ENCODE assay signal across 24 mouse cellular contexts in genomic region chr5:33730516-33730915, GRCm38 (mm10). TPM values are rescaled to one million over a fixed set of nuclear protein-coding genes. Genes with fewer than 3 reads are reported as not detected.
DNase-seq lines count a peak whose midpoint lies in the region; ATAC-seq lines count a peak whose summit lies in the region.
"Had no signal": no experiment of that assay in that cellular context is flagged by ENCODE, and none has a peak within 500 bp of the region (broad histone marks: within the 10 kb centered on the region; RNA-seq: fewer than 3 reads in every experiment).

No protein-coding gene starts in this region.

- DNase-seq in midbrain, embryonic 11.5 days (ENCODE audit: low spot score, missing footprints) = peak; percentile 85
- peak; percentile 15 for DNase-seq in R1 (ENCODE audit: low read depth, low spot score)
- peak; percentile 58 for DNase-seq in lung, postnatal 10 days
- no peak for DNase-seq in cerebellum, adult 18-20 months
- DNase-seq: adrenal gland, postnatal 36 days; cerebellum, adult 11-12 months; cerebellum, postnatal 14 days; heart, adult 2 months; heart, postnatal 14 days; thymus, adult 18-20 months; thymus, postnatal 36 days had no signal

- H3K4me2 ChIP-seq in forebrain, embryonic 13.5 days = peak overlapping the region; percentile 84
- no peak overlapping the region for H3K4me2 ChIP-seq in forebrain, embryonic 15.5 days (replicated peaks)
- no peak overlapping the region for H3K4me2 ChIP-seq in midbrain, embryonic 11.5 days
- no peak overlapping the region for H3K4me2 ChIP-seq in midbrain, embryonic 16.5 days (ENCODE audit: low read length)
- H3K4me2 ChIP-seq: embryonic facial prominence, embryonic 12.5 days; heart, embryonic 13.5 days; stomach, embryonic 15.5 days had no signal

- 0 out of 2 replicates have a peak overlapping the region, but pooled peaks have one; percentile 4 for H3K4me3 ChIP-seq in forebrain, embryonic 13.5 days
- H3K4me3 ChIP-seq in forebrain, embryonic 15.5 days = no peak overlapping the region
- no peak overlapping the region for H3K4me3 ChIP-seq in midbrain, embryonic 11.5 days (ENCODE audit: low read depth, low read length)
- H3K4me3 ChIP-seq in midbrain, embryonic 16.5 days (ENCODE audit: low read depth, low read length) = no peak overlapping the region
- H3K4me3 ChIP-seq: embryonic facial prominence, embryonic 12.5 days; heart, adult 2 months; heart, embryonic 13.5 days; kidney, embryonic 15.5 days; stomach, embryonic 15.5 days had no signal

- no peaks in the 10 kb centered on the region for H3K9me3 ChIP-seq in forebrain, embryonic 13.5 days (replicated peaks)
- no peaks in the 10 kb centered on the region for H3K9me3 ChIP-seq in forebrain, embryonic 15.5 days
- H3K9me3 ChIP-seq in midbrain, embryonic 11.5 days (ENCODE audit: control insufficient read depth, low read length) = no peaks in the 10 kb centered on the region
- no peaks in the 10 kb centered on the region for H3K9me3 ChIP-seq in midbrain, embryonic 16.5 days (replicated peaks; ENCODE audit: control insufficient read depth, low read length, poor library complexity, severe bottlenecking)
- H3K9me3 ChIP-seq: embryonic facial prominence, embryonic 12.5 days; heart, embryonic 13.5 days; kidney, embryonic 15.5 days; stomach, embryonic 15.5 days had no signal

- ATAC-seq in forebrain, embryonic 13.5 days = no peak
- no peak for ATAC-seq in forebrain, embryonic 15.5 days (replicated peaks)
- no peak for ATAC-seq in midbrain, embryonic 11.5 days (ENCODE audit: low FRiP score)
- ATAC-seq in midbrain, embryonic 16.5 days = no peak
- no peak for ATAC-seq in megakaryocyte, adult 5-6 weeks (ENCODE audit: poor library complexity, severe bottlenecking)
- ATAC-seq: CD4-positive, CD25-positive, alpha-beta regulatory T cell, adult 4 months; hindbrain, postnatal 0 days; intestine, embryonic 16.5 days had no signal

- H3K4me1 ChIP-seq in forebrain, embryonic 13.5 days = peaks cover 55% of the 10 kb centered on the region
- H3K4me1 ChIP-seq in forebrain, embryonic 15.5 days = peaks cover 13% of the 10 kb centered on the region
- peaks cover 11% of the 10 kb centered on the region for H3K4me1 ChIP-seq in midbrain, embryonic 11.5 days (ENCODE audit: control insufficient read depth, insufficient read depth, low read length)
- H3K4me1 ChIP-seq in midbrain, embryonic 16.5 days (ENCODE audit: control insufficient read depth, insufficient read depth, low read length) = no peaks in the 10 kb centered on the region
- H3K4me1 ChIP-seq: heart, embryonic 13.5 days had no signal

- no peak overlapping the region for H3K27ac ChIP-seq in forebrain, embryonic 13.5 days
- H3K27ac ChIP-seq in forebrain, embryonic 15.5 days (replicated peaks) = no peak overlapping the region; the same call in 1 of the 2 replicates
- H3K27ac ChIP-seq in midbrain, embryonic 11.5 days (ENCODE audit: low read depth, low read length) = no peak overlapping the region
- H3K27ac ChIP-seq in midbrain, embryonic 16.5 days (ENCODE audit: low read length) = no peak overlapping the region
- H3K27ac ChIP-seq: heart, adult 2 months; heart, embryonic 13.5 days; hindbrain, postnatal 0 days; kidney, embryonic 15.5 days; liver, embryonic 14.5 days; stomach, embryonic 15.5 days had no signal

- peaks cover 84% of the 10 kb centered on the region for H3K36me3 ChIP-seq in forebrain, embryonic 13.5 days (ENCODE audit: poor library complexity, severe bottlenecking)
- peaks cover 9% of the 10 kb centered on the region; the same call in 1 of the 2 replicates for H3K36me3 ChIP-seq in forebrain, embryonic 15.5 days
- H3K36me3 ChIP-seq in midbrain, embryonic 11.5 days (ENCODE audit: control insufficient read depth, insufficient read depth, low read length) = peaks cover 27% of the 10 kb centered on the region
- H3K36me3 ChIP-seq in midbrain, embryonic 16.5 days (ENCODE audit: control insufficient read depth, insufficient read depth, low read length) = no peaks in the 10 kb centered on the region

- WGBS in forebrain, embryonic 13.5 days = 73% methylated on average over 5 of the region's 5 CpGs
- 53% methylated on average over 5 of the region's 5 CpGs for WGBS in forebrain, embryonic 15.5 days
- 62% methylated on average over 5 of the region's 5 CpGs for WGBS in midbrain, embryonic 11.5 days
- 57% methylated on average over 5 of the region's 5 CpGs for WGBS in midbrain, embryonic 16.5 days

- H3K27me3 ChIP-seq in forebrain, embryonic 13.5 days = peaks cover 11% of the 10 kb centered on the region; the same call in 1 of the 2 replicates
- no peaks in the 10 kb centered on the region for H3K27me3 ChIP-seq in forebrain, embryonic 15.5 days
- peaks cover 17% of the 10 kb centered on the region for H3K27me3 ChIP-seq in midbrain, embryonic 11.5 days (ENCODE audit: control insufficient read depth, insufficient read depth, low read length)
- H3K27me3 ChIP-seq in midbrain, embryonic 16.5 days (ENCODE audit: control insufficient read depth, insufficient read depth, low read depth, low read length) = peaks cover 4% of the 10 kb centered on the region
- H3K27me3 ChIP-seq: stomach, embryonic 15.5 days had no signal

- 0 out of 2 replicates have a peak overlapping the region, but pooled peaks have one; percentile 43 for H3K9ac ChIP-seq in forebrain, embryonic 13.5 days
- no peak overlapping the region for H3K9ac ChIP-seq in forebrain, embryonic 15.5 days (replicated peaks)
- no peak overlapping the region for H3K9ac ChIP-seq in midbrain, embryonic 11.5 days (ENCODE audit: low read length)
- no peak overlapping the region for H3K9ac ChIP-seq in midbrain, embryonic 16.5 days (ENCODE audit: low read depth, low read length)
- H3K9ac ChIP-seq: embryonic facial prominence, embryonic 12.5 days; heart, embryonic 13.5 days; kidney, embryonic 15.5 days; liver, embryonic 14.5 days; stomach, embryonic 15.5 days had no signal

RNA-seq across cellular contexts. Expression of gene Fgfr3, which starts 9.0 kb away (rescaled TPM):
- 59.5 and 81.3 TPM in 2 replicates for polyA plus RNA-seq in forebrain, embryonic 13.5 days (2015; fragmentation: Nextera tagmentation; extraction: Ambion mirVana)
- polyA plus RNA-seq in forebrain, embryonic 15.5 days (2015; fragmentation: Nextera tagmentation; extraction: Ambion mirVana) = 32.9 and 44.3 TPM in 2 replicates
- polyA plus RNA-seq in midbrain, embryonic 11.5 days (2014; fragmentation: Nextera tagmentation; extraction: Ambion mirVana) = 61.8 and 68.0 TPM in 2 replicates
- polyA plus RNA-seq in midbrain, embryonic 16.5 days (2015; fragmentation: Nextera tagmentation; extraction: Ambion mirVana) = 19.1 and 23.9 TPM in 2 replicates
- total RNA-seq in megakaryocyte, adult 5-6 weeks (2015) = 0.30 TPM in 1 of 2 replicates, not detected in the other
- total RNA-seq in megakaryocyte, adult 5-6 weeks (2017) = not detected in 2 replicates
- total RNA-seq: neutrophil, adult 5-6 weeks had no signal
- polyA plus RNA-seq: CD4-positive, CD25-positive, alpha-beta regulatory T cell, adult 4 months had no signal

RNA-seq across cellular contexts. Expression of gene Letm1, which starts 52.1 kb away (rescaled TPM):
- 47.5 and 50.4 TPM in 2 replicates for polyA plus RNA-seq in forebrain, embryonic 13.5 days (2015; fragmentation: Nextera tagmentation; extraction: Ambion mirVana)
- 69.5 and 72.3 TPM in 2 replicates for polyA plus RNA-seq in forebrain, embryonic 15.5 days (2015; fragmentation: Nextera tagmentation; extraction: Ambion mirVana)
- 38.0 and 49.3 TPM in 2 replicates for polyA plus RNA-seq in midbrain, embryonic 11.5 days (2014; fragmentation: Nextera tagmentation; extraction: Ambion mirVana)
- 69.1 and 71.5 TPM in 2 replicates for polyA plus RNA-seq in midbrain, embryonic 16.5 days (2015; fragmentation: Nextera tagmentation; extraction: Ambion mirVana)
- 12.7 and 15.3 TPM in 2 replicates for total RNA-seq in megakaryocyte, adult 5-6 weeks (2015)
- 17.0 and 19.8 TPM in 2 replicates for total RNA-seq in megakaryocyte, adult 5-6 weeks (2017)

Comparison
In these comparisons a context has a peak if more than half of its experiments do, and no peak if none do; other contexts are left out.
1. DNase-seq: peak in midbrain, embryonic 11.5 days (single experiment), R1 (single experiment) and lung, postnatal 10 days (single experiment); none in cerebellum, adult 18-20 months (0 of 2).